8 mouse cellular contexts compared by ENCODE assay signal in genomic region chr5:99037442-99037811, GRCm38 (mm10). TPM values are rescaled to one million over a fixed set of nuclear protein-coding genes. Genes with fewer than 3 reads are reported as not detected.
A peak's percentile ranks its signal among the peaks of the same experiment; 100 is the strongest.
DNase-seq lines count a peak whose midpoint lies in the region; ATAC-seq lines count a peak whose summit lies in the region.

No protein-coding gene starts in this region.

- WGBS in lung, embryonic 16.5 days: 16% methylated on average over 9 of the region's 9 CpGs
- 8% methylated on average over 9 of the region's 9 CpGs for WGBS in limb, embryonic 15.5 days
- 17% methylated on average over 9 of the region's 9 CpGs for WGBS in stomach, embryonic 16.5 days

- H3K27me3 ChIP-seq in lung, embryonic 16.5 days (ENCODE audit: control insufficient read depth, insufficient read depth, low read depth, low read length): peaks cover 22% of the 10 kb centered on the region
- H3K27me3 ChIP-seq in limb, embryonic 15.5 days: peaks cover 30% of the 10 kb centered on the region
- H3K27me3 ChIP-seq in stomach, embryonic 16.5 days (ENCODE audit: control insufficient read depth, insufficient read depth, low read length): peaks cover 17% of the 10 kb centered on the region

- peak; percentile 7 to 11 for DNase-seq in cerebellum, postnatal 10 days
- DNase-seq in cerebellum, adult 9-10 months: no peak
- DNase-seq in lung, postnatal 10 days: no peak
- DNase-seq in gastrocnemius, postnatal 10 days: no peak

- H3K27ac ChIP-seq in lung, embryonic 16.5 days (ENCODE audit: low read length): no peak overlapping the region
- peak overlapping the region; percentile 7; the same call in 1 of the 2 replicates for H3K27ac ChIP-seq in limb, embryonic 15.5 days
- H3K27ac ChIP-seq in stomach, embryonic 16.5 days (ENCODE audit: low read length): no peak overlapping the region

- ATAC-seq in lung, embryonic 16.5 days (ENCODE audit: low read depth): 0 out of 2 replicates have a peak, but pooled peaks have one; percentile 19
- ATAC-seq in limb, embryonic 15.5 days (ENCODE audit: insufficient number of reproducible peaks, low FRiP score, low TSS enrichment, low read depth): no peak
- peak; percentile 61 for ATAC-seq in stomach, embryonic 16.5 days (ENCODE audit: insufficient read depth, low FRiP score)
- ATAC-seq in megakaryocyte-erythroid progenitor cell, adult 5-6 weeks (replicated peaks; ENCODE audit: low FRiP score, low TSS enrichment, poor library complexity, severe bottlenecking): no peak

- peak overlapping the region; percentile 64 for H3K4me3 ChIP-seq in lung, embryonic 16.5 days (ENCODE audit: low read length)
- peak overlapping the region; percentile 62 for H3K4me3 ChIP-seq in limb, embryonic 15.5 days
- peak overlapping the region; percentile 63 for H3K4me3 ChIP-seq in stomach, embryonic 16.5 days (replicated peaks; ENCODE audit: low read length)

- peak overlapping the region; percentile 75 for H3K4me2 ChIP-seq in lung, embryonic 16.5 days (ENCODE audit: low read depth, low read length)
- peak overlapping the region; percentile 95 for H3K4me2 ChIP-seq in limb, embryonic 15.5 days
- H3K4me2 ChIP-seq in stomach, embryonic 16.5 days (ENCODE audit: low read depth, low read length): peak overlapping the region; percentile 96

- no peaks in the 10 kb centered on the region for H3K9me3 ChIP-seq in lung, embryonic 16.5 days (ENCODE audit: control insufficient read depth, low read length)
- H3K9me3 ChIP-seq in limb, embryonic 15.5 days: no peaks in the 10 kb centered on the region
- no peaks in the 10 kb centered on the region for H3K9me3 ChIP-seq in stomach, embryonic 16.5 days (replicated peaks; ENCODE audit: control insufficient read depth, low read length)

- H3K9ac ChIP-seq in lung, embryonic 16.5 days (ENCODE audit: low read length): peak overlapping the region; percentile 65
- no peak overlapping the region for H3K9ac ChIP-seq in limb, embryonic 15.5 days
- peak overlapping the region; percentile 76 for H3K9ac ChIP-seq in stomach, embryonic 16.5 days (ENCODE audit: low read length)

- H3K4me1 ChIP-seq in lung, embryonic 16.5 days (replicated peaks; ENCODE audit: control insufficient read depth, insufficient read depth, low read length): peaks cover 3% of the 10 kb centered on the region
- peaks cover 12% of the 10 kb centered on the region for H3K4me1 ChIP-seq in limb, embryonic 15.5 days
- 0 out of 2 replicates have a peak, but pooled peaks cover 5% of the 10 kb centered on the region for H3K4me1 ChIP-seq in stomach, embryonic 16.5 days (ENCODE audit: control insufficient read depth, insufficient read depth, low read length)

- no peaks in the 10 kb centered on the region for H3K36me3 ChIP-seq in lung, embryonic 16.5 days (ENCODE audit: control insufficient read depth, insufficient read depth, low read length)
- no peaks in the 10 kb centered on the region for H3K36me3 ChIP-seq in limb, embryonic 15.5 days
- H3K36me3 ChIP-seq in stomach, embryonic 16.5 days (ENCODE audit: control insufficient read depth, insufficient read depth, low read length): no peaks in the 10 kb centered on the region

RNA-seq across cellular contexts. Expression of gene Prkg2, which starts 0.3 kb away (rescaled TPM):
- 1.8 and 2.1 TPM in 2 replicates for polyA plus RNA-seq in lung, embryonic 16.5 days (2015; fragmentation: Nextera tagmentation; extraction: Ambion mirVana)
- polyA plus RNA-seq in limb, embryonic 15.5 days (2015; fragmentation: Nextera tagmentation; extraction: Ambion mirVana): 2.8 and 4.0 TPM in 2 replicates
- 3.5 and 4.7 TPM in 2 replicates for polyA plus RNA-seq in stomach, embryonic 16.5 days (2015; fragmentation: Nextera tagmentation; extraction: Ambion mirVana)
- 1 to 10 TPM in 1 of 2 experiments, under 1 TPM in 1; 0.75 to 1.1 TPM for total RNA-seq in gastrocnemius, postnatal 10 days (2021)
- not detected in 2 replicates for total RNA-seq in megakaryocyte-erythroid progenitor cell, adult 5-6 weeks (2014; fragmentation: Nextera tagmentation)
- not detected in 2 replicates for total RNA-seq in megakaryocyte-erythroid progenitor cell, adult 5-6 weeks (2017)

Comparison
In these comparisons a context has a peak if more than half of its experiments do, and no peak if none do; other contexts are left out.
1. DNase-seq: peak in cerebellum, postnatal 10 days (2 of 2); none in cerebellum, adult 9-10 months (single experiment), lung, postnatal 10 days (single experiment) and gastrocnemius, postnatal 10 days (single experiment).
2. ATAC-seq: peak in lung, embryonic 16.5 days (single experiment) and stomach, embryonic 16.5 days (single experiment); none in limb, embryonic 15.5 days (single experiment) and megakaryocyte-erythroid progenitor cell, adult 5-6 weeks (single experiment).
3. Peak in every context shown above with its lines, with median percentiles within 50 percentile points of each other: H3K4me2 ChIP-seq and H3K4me3 ChIP-seq.